Mouse (Mus musculus) c-Kit-positive CD71-positive TER-119-negative erythroid progenitor cells, embryonic 14.5 days (primary cell): ENCODE measurements at regions not wholly inside any gene's neighbourhood (a gene's known extent, or its start where the extent isn't known, plus 50 kb on each side); places are given as distances from the start of the nearest gene placed in this dataset.

ENCODE experiments used
- DNase-seq: peaks from one replicate; pipeline ENCODE4 v3.0.0-alpha.2; 2013; ENCODE audit warnings: low read depth

DNA sequence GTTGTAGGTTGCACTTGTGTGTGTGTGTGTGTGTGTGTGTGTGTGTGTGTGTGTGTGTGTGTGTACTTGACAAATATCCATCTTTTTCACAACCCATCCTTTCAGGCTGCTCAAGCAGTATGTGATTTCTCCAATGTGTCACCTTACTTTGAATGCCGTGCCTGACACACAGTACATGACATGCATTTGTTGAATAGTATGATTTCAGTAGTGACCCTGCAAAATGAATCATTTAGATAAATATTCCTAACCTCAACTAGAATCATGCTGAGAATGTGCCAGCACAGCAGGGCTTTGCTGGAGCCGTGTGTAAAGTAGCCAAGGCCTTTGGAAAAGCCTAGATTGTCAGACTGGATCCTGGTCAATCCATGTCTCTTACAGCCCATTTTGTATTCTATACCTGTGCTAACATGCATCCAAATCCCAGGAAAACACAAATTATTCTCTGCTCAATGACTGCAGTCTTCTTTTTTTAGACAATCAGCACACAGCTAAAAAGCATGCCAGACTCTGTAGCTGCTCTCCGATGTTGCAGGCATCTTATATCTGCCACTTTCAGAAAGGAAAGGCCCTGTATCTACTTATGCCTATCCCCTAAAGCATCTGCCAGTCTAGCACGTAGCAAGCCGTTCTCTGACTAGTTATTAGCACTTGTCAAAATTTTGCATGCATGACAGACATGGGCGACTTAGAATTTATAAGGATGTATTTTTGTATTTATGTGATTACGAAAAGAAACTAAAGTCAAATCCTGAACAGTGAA is 60.0 kb upstream of the Gpr141 start:
- DNase-seq: no peak

DNA sequence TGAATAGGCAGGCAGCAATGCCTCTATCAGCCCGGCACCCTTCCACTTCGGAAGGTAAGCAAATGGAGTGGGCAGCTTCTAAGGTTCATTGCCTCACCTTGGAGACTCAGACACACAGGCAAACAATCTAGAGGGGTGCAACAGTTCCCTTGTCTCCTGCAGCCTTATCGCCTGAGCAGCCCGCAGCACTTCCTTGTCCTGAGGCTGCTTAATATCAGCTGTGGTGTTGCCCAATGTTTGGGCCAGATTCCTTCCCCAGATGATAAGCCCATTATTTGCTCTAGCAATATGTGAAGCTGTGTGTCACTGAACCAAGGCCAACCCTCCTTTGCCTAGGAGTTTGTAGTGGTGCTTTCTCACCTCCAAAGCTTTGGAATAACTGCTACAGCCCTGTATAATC is 58.8 kb upstream of the Gpr141 start:
- DNase-seq: no peak

DNA sequence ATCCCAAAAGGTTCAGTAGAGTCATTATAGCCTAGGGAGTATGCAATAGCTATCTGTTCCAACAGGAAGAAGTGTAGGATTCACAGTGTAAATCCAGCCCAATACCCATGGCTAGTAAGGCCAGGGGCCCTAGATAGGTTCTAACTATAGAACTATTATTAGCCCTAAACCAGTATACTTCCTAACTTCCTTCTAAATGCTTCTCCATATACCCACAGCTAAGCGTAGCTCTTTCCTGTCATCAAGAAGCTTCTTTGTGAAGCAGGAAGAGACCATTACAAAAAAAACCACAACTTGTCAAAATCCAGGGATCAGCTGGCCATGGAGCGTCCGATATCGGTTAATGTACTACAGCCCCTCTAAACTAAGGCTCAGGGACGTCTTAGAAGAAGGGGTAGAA is 57.7 kb upstream of the Gpr141 start:
- DNase-seq: no peak

DNA sequence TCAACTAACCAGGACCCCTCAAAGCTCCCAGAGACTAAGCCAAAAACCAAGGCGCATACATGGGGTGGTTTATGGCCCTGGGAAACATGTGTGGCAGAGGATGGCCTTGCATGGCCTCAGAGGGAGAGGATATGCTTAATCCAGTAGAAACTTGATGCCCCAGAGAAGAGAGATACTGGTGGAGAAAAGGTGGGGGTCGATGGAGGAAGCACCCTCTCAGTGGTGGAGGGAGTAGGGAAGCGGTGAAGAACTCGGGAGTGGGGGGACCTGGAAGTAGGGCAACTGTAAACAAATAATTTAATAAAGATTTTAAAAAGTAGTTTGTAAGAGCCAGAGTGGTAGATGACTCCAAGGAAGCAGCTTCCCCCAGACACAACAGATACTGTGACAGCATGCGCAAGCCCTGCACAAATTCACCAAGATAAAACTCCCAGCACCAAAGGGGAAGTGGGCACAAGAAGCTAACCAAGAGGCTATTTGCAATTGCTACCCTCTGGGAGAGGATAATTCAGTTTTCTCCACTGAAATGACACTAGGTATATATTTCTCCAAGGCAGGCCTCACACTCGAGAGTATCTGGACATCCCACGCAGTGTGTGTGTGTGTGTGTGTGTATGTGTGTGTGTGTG is 50.7 kb upstream of the Gpr141 start:
- DNase-seq: no peak
